Mouse (Mus musculus) megakaryocyte, embryonic 14.5 days (primary cell): ENCODE results near the gene Galt.

Experiments used
- FLI1 ChIP-seq: IDR thresholded peaks from 2 replicates; pipeline ENCODE4 v1.6.1; 2012; ENCODE audit warnings: low read length, inconsistent platforms, mixed read lengths
- GATA1 ChIP-seq: IDR thresholded peaks from 3 replicates; pipeline ENCODE4 v1.6.1; 2012; ENCODE audit warnings: mixed read lengths, low read length, inconsistent platforms, borderline replicate concordance

- no peak for TF ChIP-seq GATA1
- no peak for TF ChIP-seq FLI1
Measured at GRCm38 (mm10) chr4:41757321-41757720, 2.3 kb downstream of the Galt start.
